Mouse (Mus musculus) adrenal gland, postnatal 36 days (tissue): ENCODE results near the gene Nav2. TPM values are rescaled to one million over a fixed set of nuclear protein-coding genes. Genes with fewer than 3 reads are reported as not detected.

Source experiments
- DNase-seq, 2 experiments: peaks; one replicate each; pipeline ENCODE4 v3.0.0; 2021; ENCODE audit warnings: mixed read lengths in 1 of 2
- total RNA-seq, 2 experiments: library from RNA; stranded (reverse); gene quantifications; 2 replicates each; pipeline ENCODE4 v1.2.3; 2021

Gene Nav2
- total RNA-seq, 2 experiments from 2014 or later: 6.4 to 8.7 TPM

GRCm38 (mm10) chr7:49000816-49001215 lies 92.3 kb downstream of the Nav2 start:
- DNase-seq: no peak

- DNase-seq: peak; percentile 20 to 37
Observed at GRCm38 (mm10) chr7:49004402-49004801, 95.9 kb downstream of the Nav2 start.

- DNase-seq: peak; percentile 57 to 69
Observed at GRCm38 (mm10) chr7:49006886-49007285, 98.4 kb downstream of the Nav2 start.

GRCm38 (mm10) chr7:49010739-49011138 lies 102.2 kb downstream of the Nav2 start:
- no peak for DNase-seq

- DNase-seq: no peak
Observed at GRCm38 (mm10) chr7:49012027-49012426, 103.5 kb downstream of the Nav2 start.

GRCm38 (mm10) chr7:49014480-49014879 lies 106.0 kb downstream of the Nav2 start:
- DNase-seq: no peak

GRCm38 (mm10) chr7:49015297-49015696 lies 106.8 kb downstream of the Nav2 start:
- no peak for DNase-seq

- DNase-seq: no peak
Observed at GRCm38 (mm10) chr7:49016088-49016487, 107.6 kb downstream of the Nav2 start.

GRCm38 (mm10) chr7:49017794-49018193 lies 109.3 kb downstream of the Nav2 start:
- DNase-seq: no peak

GRCm38 (mm10) chr7:49018478-49018914 lies 110.0 kb downstream of the Nav2 start:
- no peak for DNase-seq

- no peak for DNase-seq
Observed at GRCm38 (mm10) chr7:49025026-49025815, 116.7 kb downstream of the Nav2 start.

GRCm38 (mm10) chr7:49025991-49026390 lies 117.5 kb downstream of the Nav2 start:
- DNase-seq: peak in 1 of 2 experiments; percentile 5

- DNase-seq: no peak
Observed at GRCm38 (mm10) chr7:49026466-49026865, 118.0 kb downstream of the Nav2 start.

- no peak for DNase-seq
Observed at GRCm38 (mm10) chr7:49029282-49030012, 120.9 kb downstream of the Nav2 start.

GRCm38 (mm10) chr7:49032216-49032615 lies 123.7 kb downstream of the Nav2 start:
- DNase-seq: no peak

GRCm38 (mm10) chr7:49034253-49034652 lies 125.7 kb downstream of the Nav2 start:
- no peak for DNase-seq

- DNase-seq: no peak
Observed at GRCm38 (mm10) chr7:49040163-49040562, 131.6 kb downstream of the Nav2 start.

GRCm38 (mm10) chr7:49041334-49042070 lies 133.0 kb downstream of the Nav2 start:
- no peak for DNase-seq

GRCm38 (mm10) chr7:49045499-49046346 lies 137.2 kb downstream of the Nav2 start:
- DNase-seq: no peak

GRCm38 (mm10) chr7:49046347-49046989 lies 138.0 kb downstream of the Nav2 start:
- no peak for DNase-seq

- peak in 1 of 2 experiments; percentile 10 for DNase-seq
Observed at GRCm38 (mm10) chr7:49047336-49047735, 138.8 kb downstream of the Nav2 start.
